Mouse (Mus musculus) intestine, postnatal 0 days (tissue): ENCODE measurements around the gene Tspan14. TPM values are rescaled to one million over a fixed set of nuclear protein-coding genes. Genes with fewer than 3 reads are reported as not detected.
A peak's percentile ranks its signal among the peaks of the same experiment; 100 is the strongest.

Experiments
- ATAC-seq: fragments of 200-750 bp; cut with Nextera tagmentation; 2 replicates; pipeline ENCODE4 v1.8.0; 2017; ENCODE audit warnings: mild to moderate bottlenecking, moderate TSS enrichment, moderate library complexity
- H3K27ac ChIP-seq: fragments of 300-500 bp; sonication (generic); 2 replicates; pipeline ENCODE4 v1.5.1; 2014; ENCODE audit warnings: mild to moderate bottlenecking, low read depth, low read length, moderate library complexity
- H3K27me3 ChIP-seq: fragments of 300-500 bp; sonication (generic); replicated peaks from 2 replicates; pipeline ENCODE4 v1.6.1; 2014; ENCODE audit warnings: low read length, mixed read lengths; ENCODE audit not compliant: control insufficient read depth, insufficient read depth
- H3K36me3 ChIP-seq: fragments of 300-500 bp; sonication (generic); 2 replicates; pipeline ENCODE4 v1.6.1; 2014; ENCODE audit warnings: mild to moderate bottlenecking, moderate library complexity; ENCODE audit not compliant: control insufficient read depth, insufficient read depth
- H3K4me1 ChIP-seq: fragments of 300-500 bp; sonication (generic); replicated peaks from 2 replicates; pipeline ENCODE4 v1.6.1; 2014; ENCODE audit warnings: antibody characterized with exemption, low read length, mixed read lengths; ENCODE audit not compliant: control insufficient read depth, insufficient read depth
- H3K4me2 ChIP-seq: fragments of 300-500 bp; sonication (generic); replicated peaks from 2 replicates; pipeline ENCODE4 v1.6.1; 2014; ENCODE audit warnings: low read depth, mild to moderate bottlenecking, moderate library complexity
- H3K4me3 ChIP-seq: fragments of 300-500 bp; sonication (generic); 2 replicates; pipeline ENCODE4 v1.5.1; 2014; ENCODE audit warnings: low read depth, low read length
- H3K9ac ChIP-seq: fragments of 300-500 bp; sonication (generic); 2 replicates; pipeline ENCODE4 v1.6.1; 2014; ENCODE audit warnings: mild to moderate bottlenecking, low read depth, low read length
- H3K9me3 ChIP-seq: fragments of 300-500 bp; sonication (generic); 2 replicates; pipeline ENCODE4 v1.6.1; 2016; ENCODE audit warnings: mixed run types; ENCODE audit not compliant: control insufficient read depth
- CTCF ChIP-seq: sonication (generic); IDR thresholded peaks from 2 replicates; pipeline ENCODE4 v1.5.1; 2016; ENCODE audit warnings: low read depth, mild to moderate bottlenecking, control low read depth, antibody characterized with exemption, moderate library complexity
- WGBS: fragments of 180-500 bp; shearing (Covaris S2); extraction: QIAGEN DNeasy Blood & Tissue Kit; methylation state at CpG from one replicate; pipeline ENCODE4 v1.1.7; 2014; 5-methylcytosine and 5-hydroxymethylcytosine counted together
- polyA plus RNA-seq: library from polyadenylated mRNA; unstranded; fragments of >200 nt; fragmentation: Nextera tagmentation; extraction: Ambion mirVana; gene quantifications from 2 replicates; pipeline ENCODE4 v1.2.1, GENCODE M21; 2015

Gene Tspan14
- polyA plus RNA-seq, 1 experiment from 2014 or later: 30.5 TPM

GRCm38 (mm10) chr14:40889704-40890103 is 76.9 kb downstream of the Tspan14 start:
- Histone ChIP-seq H3K27me3 (no peaks in the 10 kb centered on the region), H3K9me3 (no peaks in the 10 kb centered on the region), H3K4me2 (no peak overlapping the region), H3K27ac (no peak overlapping the region), H3K36me3 (no peaks in the 10 kb centered on the region), H3K4me3 (no peak overlapping the region), H3K9ac (no peak overlapping the region), H3K4me1 (peaks cover 2% of the 10 kb centered on the region; the same call in 1 of the 2 replicates)
- TF ChIP-seq CTCF: no peak
- 70% methylated on average over 4 of the region's 4 CpGs for WGBS
- ATAC-seq: no peak

- ATAC-seq: no peak
- Histone ChIP-seq H3K9ac (no peak overlapping the region), H3K4me3 (no peak overlapping the region), H3K27ac (no peak overlapping the region), H3K9me3 (no peaks in the 10 kb centered on the region), H3K4me1 (no peaks in the 10 kb centered on the region), H3K36me3 (no peaks in the 10 kb centered on the region), H3K27me3 (no peaks in the 10 kb centered on the region), H3K4me2 (no peak overlapping the region)
- WGBS: 76% methylated on average over 2 of the region's 2 CpGs
- TF ChIP-seq CTCF: no peak
Measured at GRCm38 (mm10) chr14:40889181-40889580, 77.4 kb downstream of the Tspan14 start.

GRCm38 (mm10) chr14:40886428-40887202 is 80.0 kb downstream of the Tspan14 start:
- peak; percentile 64 for TF ChIP-seq CTCF
- H3K9me3 ChIP-seq: no peaks in the 10 kb centered on the region
- no peak overlapping the region for H3K27ac ChIP-seq
- H3K4me1 ChIP-seq: no peaks in the 10 kb centered on the region
- no peak overlapping the region for H3K4me2 ChIP-seq
- H3K9ac ChIP-seq: no peak overlapping the region
- H3K27me3 ChIP-seq: no peaks in the 10 kb centered on the region
- WGBS: 81% methylated on average over 6 of the region's 6 CpGs
- no peak for ATAC-seq
- no peaks in the 10 kb centered on the region for H3K36me3 ChIP-seq
- H3K4me3 ChIP-seq: no peak overlapping the region

- Histone ChIP-seq H3K4me3 (no peak overlapping the region), H3K27ac (no peak overlapping the region), H3K36me3 (no peaks in the 10 kb centered on the region), H3K4me2 (no peak overlapping the region), H3K4me1 (no peaks in the 10 kb centered on the region), H3K9ac (no peak overlapping the region), H3K9me3 (no peaks in the 10 kb centered on the region), H3K27me3 (no peaks in the 10 kb centered on the region)
- TF ChIP-seq CTCF: no peak
- 35% methylated on average over 1 of the region's 1 CpGs for WGBS
- no peak for ATAC-seq
Measured at GRCm38 (mm10) chr14:40885752-40886151, 80.9 kb downstream of the Tspan14 start.

- Histone ChIP-seq H3K4me1 (no peaks in the 10 kb centered on the region), H3K4me3 (no peak overlapping the region), H3K9ac (no peak overlapping the region), H3K9me3 (no peaks in the 10 kb centered on the region), H3K36me3 (no peaks in the 10 kb centered on the region), H3K4me2 (no peak overlapping the region), H3K27me3 (no peaks in the 10 kb centered on the region), H3K27ac (no peak overlapping the region)
- ATAC-seq: no peak
- no peak for TF ChIP-seq CTCF
- 34% methylated on average over 4 of the region's 4 CpGs for WGBS
Measured at GRCm38 (mm10) chr14:40885225-40885624, 81.4 kb downstream of the Tspan14 start.

GRCm38 (mm10) chr14:40874565-40874964 is 92.0 kb downstream of the Tspan14 start:
- no peaks in the 10 kb centered on the region for H3K4me1 ChIP-seq
- H3K9ac ChIP-seq: no peak overlapping the region
- no peak overlapping the region for H3K4me2 ChIP-seq
- no peaks in the 10 kb centered on the region for H3K27me3 ChIP-seq
- H3K27ac ChIP-seq: no peak overlapping the region
- no peak for TF ChIP-seq CTCF
- H3K36me3 ChIP-seq: no peaks in the 10 kb centered on the region
- no peak overlapping the region for H3K4me3 ChIP-seq
- no peak for ATAC-seq
- H3K9me3 ChIP-seq: no peaks in the 10 kb centered on the region
